Mouse (Mus musculus): Measurements from ENCODE around the gene Twist1. TPM values are rescaled to one million over a fixed set of nuclear protein-coding genes. Genes with fewer than 3 reads are reported as not detected.

The Twist1 gene
- total RNA-seq (2014; rRNA removed) = 0.87 and 0.92 TPM in 2 replicates
- polyA plus RNA-seq (2012; rRNA removed) = 0.14 and 0.20 TPM in 2 replicates

GRCm38 (mm10) chr12:33957400-33958240, at the start of gene Twist1:
Gene Twist1, plus strand, starts transcription at chr12:33957671.
- Histone ChIP-seq H3K36me3 (ENCODE audit: control insufficient read depth, insufficient read depth, low read length) (no peaks in the 10 kb centered on the region), H3K27me3 (ENCODE audit: control insufficient read depth, insufficient read depth, low read length) (peaks cover 25% of the 10 kb centered on the region), H3K79me2 (ENCODE audit: control insufficient read depth, insufficient read depth, low read length) (no peaks in the 10 kb centered on the region), H3K4me1 (ENCODE audit: control insufficient read depth, insufficient read depth, low read length) (no peaks in the 10 kb centered on the region), H3K9ac (ENCODE audit: low read depth, low read length) (peak within 1 kb of the TSS; percentile 70), H3K27ac (replicated peaks; ENCODE audit: insufficient read depth, low read depth, low read length) (no peak within 1 kb of the TSS; the same call in 1 of the 2 replicates), H3K4me3 (ENCODE audit: insufficient read depth, low read depth, low read length) (peak within 1 kb of the TSS; percentile 71)
- TF ChIP-seq CTCF (IDR thresholded peaks at IDR 0.05; ENCODE audit: low read depth, low read length) = no peak
- WGBS = 1% methylated on average over 83 of the region's 105 CpGs
- DNase-seq (ENCODE audit: extremely low read depth, low read depth, low spot score) = no peak

GRCm38 (mm10) chr12:33926751-33927150, 30.7 kb upstream of the Twist1 start:
- WGBS = 13% methylated on average over 3 of the region's 3 CpGs
- no peak overlapping the region for H3K27ac ChIP-seq (replicated peaks; ENCODE audit: insufficient read depth, low read depth, low read length)
- H3K27me3 ChIP-seq (ENCODE audit: control insufficient read depth, insufficient read depth, low read length) = peaks cover 13% of the 10 kb centered on the region; the same call in 1 of the 2 replicates
- TF ChIP-seq POLR2A (IDR thresholded peaks at IDR 0.05; ENCODE audit: extremely low read depth, insufficient read depth, low read length) (no peak), CTCF (IDR thresholded peaks at IDR 0.05; ENCODE audit: low read depth, low read length) (no peak)
- DNase-seq (ENCODE audit: extremely low read depth, low read depth, low spot score) = no peak
- no peaks in the 10 kb centered on the region; the same call in 1 of the 2 replicates for H3K4me1 ChIP-seq (ENCODE audit: control insufficient read depth, insufficient read depth, low read length)
- no peaks in the 10 kb centered on the region for H3K79me2 ChIP-seq (ENCODE audit: control insufficient read depth, insufficient read depth, low read length)
- no peak overlapping the region for H3K9ac ChIP-seq (ENCODE audit: low read depth, low read length)
- no peaks in the 10 kb centered on the region for H3K36me3 ChIP-seq (ENCODE audit: control insufficient read depth, insufficient read depth, low read length)
- no peak overlapping the region for H3K4me3 ChIP-seq (ENCODE audit: insufficient read depth, low read depth, low read length)

DNA sequence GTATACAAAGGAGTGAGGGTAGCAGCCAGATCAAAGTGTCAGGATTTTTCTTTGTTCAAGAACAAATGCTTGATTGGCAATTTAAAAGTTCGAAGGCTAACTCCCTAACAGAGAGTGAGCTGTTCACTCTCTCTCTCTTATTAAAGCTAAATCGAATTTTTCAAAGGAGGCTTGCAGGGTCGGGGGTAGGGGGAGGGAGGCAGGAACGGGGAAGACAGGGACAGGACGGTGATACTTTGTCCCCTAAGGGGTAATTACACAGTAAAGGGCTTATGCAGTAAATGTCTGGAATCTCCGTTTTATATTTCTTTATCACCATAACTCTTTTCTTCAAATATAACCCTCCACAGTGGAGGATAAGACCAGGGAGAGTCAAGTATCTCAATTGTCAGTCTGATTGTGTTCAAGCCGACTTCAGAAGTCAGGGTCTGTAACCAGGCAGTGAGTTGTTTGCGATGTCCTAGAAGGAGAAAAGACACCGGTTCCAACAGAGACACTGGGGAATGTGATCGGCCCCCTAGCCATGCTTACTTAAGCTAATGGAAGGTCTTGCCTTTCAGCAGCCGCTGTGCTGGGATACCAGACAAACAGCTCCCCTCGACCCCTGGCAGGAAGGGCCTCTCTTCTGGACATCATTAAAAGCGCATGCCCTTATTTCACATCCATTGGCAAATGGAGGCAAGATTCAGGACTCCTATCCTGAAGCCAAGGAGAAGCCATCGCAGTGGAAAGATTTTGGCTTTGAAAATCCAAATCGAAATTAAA, 30.0 kb upstream of the Twist1 start:
- H3K4me3 ChIP-seq (ENCODE audit: insufficient read depth, low read depth, low read length) = no peak overlapping the region
- H3K79me2 ChIP-seq (ENCODE audit: control insufficient read depth, insufficient read depth, low read length) = no peaks in the 10 kb centered on the region
- 3% methylated on average over 15 of the region's 15 CpGs for whole genome bisulfite sequencing
- H3K27ac ChIP-seq (replicated peaks; ENCODE audit: insufficient read depth, low read depth, low read length) = no peak overlapping the region
- no peaks in the 10 kb centered on the region; the same call in 1 of the 2 replicates for H3K4me1 ChIP-seq (ENCODE audit: control insufficient read depth, insufficient read depth, low read length)
- no peak for TF ChIP-seq CTCF (IDR thresholded peaks at IDR 0.05; ENCODE audit: low read depth, low read length)
- no peak for TF ChIP-seq POLR2A (IDR thresholded peaks at IDR 0.05; ENCODE audit: extremely low read depth, insufficient read depth, low read length)
- H3K9ac ChIP-seq (ENCODE audit: low read depth, low read length) = no peak overlapping the region
- peaks cover 13% of the 10 kb centered on the region; the same call in 1 of the 2 replicates for H3K27me3 ChIP-seq (ENCODE audit: control insufficient read depth, insufficient read depth, low read length)
- no peak for DNase-seq (ENCODE audit: extremely low read depth, low read depth, low spot score)
- no peaks in the 10 kb centered on the region for H3K36me3 ChIP-seq (ENCODE audit: control insufficient read depth, insufficient read depth, low read length)

DNA sequence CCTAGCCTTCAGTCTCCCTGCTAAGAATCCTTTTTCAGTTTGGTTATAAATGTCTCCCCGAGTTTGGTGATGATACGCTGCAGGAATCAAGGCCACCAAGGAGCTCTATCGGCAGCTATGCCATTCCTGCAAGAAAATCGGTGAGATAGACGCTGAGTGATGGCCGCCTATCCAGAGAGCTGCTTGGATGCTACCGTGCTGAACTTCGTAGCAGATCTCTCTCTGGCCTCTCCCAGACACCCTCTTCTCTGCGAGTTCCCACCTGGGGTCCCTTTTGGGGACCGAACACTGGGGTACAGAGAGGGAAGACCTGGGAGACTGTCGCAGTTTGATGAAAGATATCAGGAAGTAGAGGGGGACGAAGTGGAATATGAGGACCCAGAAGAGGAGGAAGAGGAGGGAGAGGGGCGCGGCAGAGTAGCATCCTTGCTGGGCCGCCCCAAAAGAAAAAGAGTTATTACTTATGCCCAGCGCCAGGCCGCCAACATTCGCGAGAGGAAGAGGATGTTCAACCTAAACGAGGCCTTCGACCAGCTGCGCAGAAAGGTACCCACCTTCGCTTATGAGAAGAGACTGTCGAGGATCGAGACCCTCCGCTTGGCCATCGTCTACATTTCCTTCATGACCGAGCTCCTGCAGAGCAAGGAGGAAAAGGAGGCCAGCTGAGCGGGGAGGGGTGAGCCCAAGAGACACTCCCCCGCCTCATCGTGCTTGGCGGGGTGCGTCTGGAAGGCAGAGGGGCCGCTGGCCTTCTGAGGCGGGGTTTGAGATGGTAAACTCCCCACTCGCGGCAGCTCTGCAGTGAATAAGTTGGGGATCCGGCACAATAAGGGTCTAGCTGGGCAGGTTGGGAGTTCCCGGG, 28.9 kb upstream of the Twist1 start, which contains the start of gene Ferd3l:
Gene Ferd3l (plus strand): TSS at position 95 of the 862 bp plus-strand sequence.
- no peak for DNase-seq (ENCODE audit: extremely low read depth, low read depth, low spot score)
- 2% methylated on average over 39 of the region's 39 CpGs for WGBS
- no peaks in the 10 kb centered on the region for H3K36me3 ChIP-seq (ENCODE audit: control insufficient read depth, insufficient read depth, low read length)
- no peaks in the 10 kb centered on the region for H3K79me2 ChIP-seq (ENCODE audit: control insufficient read depth, insufficient read depth, low read length)
- H3K27me3 ChIP-seq (ENCODE audit: control insufficient read depth, insufficient read depth, low read length) = peaks cover 13% of the 10 kb centered on the region; the same call in 1 of the 2 replicates
- no peak within 1 kb of the TSS for H3K9ac ChIP-seq (ENCODE audit: low read depth, low read length)
- TF ChIP-seq CTCF (IDR thresholded peaks at IDR 0.05; ENCODE audit: low read depth, low read length) (no peak), POLR2A (IDR thresholded peaks at IDR 0.05; ENCODE audit: extremely low read depth, insufficient read depth, low read length) (no peak)
- H3K27ac ChIP-seq (replicated peaks; ENCODE audit: insufficient read depth, low read depth, low read length) = no peak within 1 kb of the TSS
- H3K4me3 ChIP-seq (ENCODE audit: insufficient read depth, low read depth, low read length) = no peak within 1 kb of the TSS
- H3K4me1 ChIP-seq (ENCODE audit: control insufficient read depth, insufficient read depth, low read length) = no peaks in the 10 kb centered on the region; the same call in 1 of the 2 replicates

GRCm38 (mm10) chr12:33952843-33953242, 4.6 kb upstream of the Twist1 start:
- TF ChIP-seq CTCF (IDR thresholded peaks at IDR 0.05; ENCODE audit: low read depth, low read length) = no peak
- no peak for TF ChIP-seq POLR2A (IDR thresholded peaks at IDR 0.05; ENCODE audit: extremely low read depth, insufficient read depth, low read length)
- no peak overlapping the region for H3K9ac ChIP-seq (ENCODE audit: low read depth, low read length)
- no peak overlapping the region for H3K27ac ChIP-seq (replicated peaks; ENCODE audit: insufficient read depth, low read depth, low read length)
- no peaks in the 10 kb centered on the region for H3K4me1 ChIP-seq (ENCODE audit: control insufficient read depth, insufficient read depth, low read length)
- 9% methylated on average over 3 of the region's 3 CpGs for WGBS
- no peaks in the 10 kb centered on the region for H3K79me2 ChIP-seq (ENCODE audit: control insufficient read depth, insufficient read depth, low read length)
- DNase-seq (ENCODE audit: extremely low read depth, low read depth, low spot score) = no peak
- H3K27me3 ChIP-seq (ENCODE audit: control insufficient read depth, insufficient read depth, low read length) = peaks cover 16% of the 10 kb centered on the region
- no peaks in the 10 kb centered on the region for H3K36me3 ChIP-seq (ENCODE audit: control insufficient read depth, insufficient read depth, low read length)
- H3K4me3 ChIP-seq (ENCODE audit: insufficient read depth, low read depth, low read length) = no peak overlapping the region
